Mouse (Mus musculus): ENCODE data around the gene Mosmo. TPM values are rescaled to one million over a fixed set of nuclear protein-coding genes. Genes with fewer than 3 reads are reported as not detected.

Mosmo gene
- polyA plus RNA-seq, 1 experiment from 2014 or later, result 11.9 TPM

- H3K36me3 ChIP-seq, result peaks cover 23% of the 10 kb centered on the region
- H3K27me3 ChIP-seq (ENCODE audit: low read depth, poor library complexity, severe bottlenecking), result no peaks in the 10 kb centered on the region
- H3K27ac ChIP-seq (replicated peaks), result no peak overlapping the region
- H3K9me3 ChIP-seq (replicated peaks), result no peaks in the 10 kb centered on the region
- no peak for DNase-seq (ENCODE audit: low spot score)
- H3K4me1 ChIP-seq, result peaks cover under 1% of the 10 kb centered on the region
- whole genome bisulfite sequencing, result 88% methylated on average over 2 of the region's 2 CpGs
- H3K4me3 ChIP-seq, result no peak overlapping the region
These were observed 39.8 kb downstream of the Mosmo start for GRCm38 (mm10) chr7:120717261-120717660.

GRCm38 (mm10) chr7:120721051-120721450, 43.6 kb downstream of the Mosmo start:
- 91% methylated on average over 5 of the region's 5 CpGs for WGBS
- DNase-seq (ENCODE audit: low spot score), result no peak
- Histone ChIP-seq H3K4me3 (no peak overlapping the region), H3K27ac (replicated peaks) (no peak overlapping the region), H3K4me1 (peaks cover 14% of the 10 kb centered on the region), H3K36me3 (peaks cover 16% of the 10 kb centered on the region), H3K9me3 (replicated peaks) (no peaks in the 10 kb centered on the region), H3K27me3 (ENCODE audit: low read depth, poor library complexity, severe bottlenecking) (no peaks in the 10 kb centered on the region)

GRCm38 (mm10) chr7:120721456-120721855, 44.0 kb downstream of the Mosmo start:
- peaks cover 20% of the 10 kb centered on the region for H3K36me3 ChIP-seq
- 93% methylated on average over 8 of the region's 8 CpGs for WGBS

GRCm38 (mm10) chr7:120722063-120722462, 44.6 kb downstream of the Mosmo start:
- Histone ChIP-seq H3K9me3 (replicated peaks) (no peaks in the 10 kb centered on the region), H3K36me3 (peaks cover 20% of the 10 kb centered on the region), H3K4me3 (no peak overlapping the region), H3K27ac (replicated peaks) (no peak overlapping the region), H3K27me3 (ENCODE audit: low read depth, poor library complexity, severe bottlenecking) (no peaks in the 10 kb centered on the region), H3K4me1 (peaks cover 14% of the 10 kb centered on the region)
- no peak for DNase-seq (ENCODE audit: low spot score)
- 96% methylated on average over 4 of the region's 4 CpGs for WGBS

More at GRCm38 (mm10) chr7:120721456-120721855, 44.0 kb downstream of the Mosmo start:
- peaks cover 14% of the 10 kb centered on the region for H3K4me1 ChIP-seq
- H3K27me3 ChIP-seq (ENCODE audit: low read depth, poor library complexity, severe bottlenecking), result no peaks in the 10 kb centered on the region
- H3K27ac ChIP-seq (replicated peaks), result no peak overlapping the region
- DNase-seq (ENCODE audit: low spot score), result no peak
- H3K4me3 ChIP-seq, result no peak overlapping the region
- H3K9me3 ChIP-seq (replicated peaks), result no peaks in the 10 kb centered on the region

GRCm38 (mm10) chr7:120722839-120723278, 45.4 kb downstream of the Mosmo start:
- WGBS, result 62% methylated on average over 8 of the region's 8 CpGs
- Histone ChIP-seq H3K4me3 (no peak overlapping the region), H3K27me3 (ENCODE audit: low read depth, poor library complexity, severe bottlenecking) (no peaks in the 10 kb centered on the region), H3K36me3 (peaks cover 22% of the 10 kb centered on the region), H3K4me1 (peaks cover 14% of the 10 kb centered on the region), H3K9me3 (replicated peaks) (no peaks in the 10 kb centered on the region), H3K27ac (replicated peaks) (no peak overlapping the region)
- DNase-seq (ENCODE audit: low spot score), result no peak

GRCm38 (mm10) chr7:120727581-120727980, 50.2 kb downstream of the Mosmo start:
- H3K4me1 ChIP-seq, result peaks cover 10% of the 10 kb centered on the region
- peaks cover 41% of the 10 kb centered on the region for H3K36me3 ChIP-seq
- H3K9me3 ChIP-seq (replicated peaks), result no peaks in the 10 kb centered on the region
- H3K4me3 ChIP-seq, result no peak overlapping the region
- DNase-seq (ENCODE audit: low spot score), result no peak
- 84% methylated on average over 3 of the region's 3 CpGs for WGBS
- no peaks in the 10 kb centered on the region for H3K27me3 ChIP-seq (ENCODE audit: low read depth, poor library complexity, severe bottlenecking)
- H3K27ac ChIP-seq (replicated peaks), result no peak overlapping the region

GRCm38 (mm10) chr7:120729635-120730034, 52.2 kb downstream of the Mosmo start:
- H3K27ac ChIP-seq (replicated peaks), result no peak overlapping the region
- H3K4me3 ChIP-seq, result no peak overlapping the region
- H3K4me1 ChIP-seq, result no peaks in the 10 kb centered on the region
- DNase-seq (ENCODE audit: low spot score), result no peak
- peaks cover 45% of the 10 kb centered on the region for H3K36me3 ChIP-seq
- no peaks in the 10 kb centered on the region for H3K9me3 ChIP-seq (replicated peaks)
- WGBS, result 86% methylated on average over 5 of the region's 5 CpGs
- H3K27me3 ChIP-seq (ENCODE audit: low read depth, poor library complexity, severe bottlenecking), result no peaks in the 10 kb centered on the region

GRCm38 (mm10) chr7:120732906-120733305, 55.5 kb downstream of the Mosmo start:
- H3K27me3 ChIP-seq (ENCODE audit: low read depth, poor library complexity, severe bottlenecking), result no peaks in the 10 kb centered on the region
- no peak overlapping the region for H3K27ac ChIP-seq (replicated peaks)
- H3K9me3 ChIP-seq (replicated peaks), result no peaks in the 10 kb centered on the region
- 86% methylated on average over 7 of the region's 7 CpGs for WGBS
- no peak overlapping the region for H3K4me3 ChIP-seq
- H3K36me3 ChIP-seq, result peaks cover 36% of the 10 kb centered on the region
- no peak for DNase-seq (ENCODE audit: low spot score)
- H3K4me1 ChIP-seq, result no peaks in the 10 kb centered on the region

- H3K27ac ChIP-seq (replicated peaks), result peak within 1 kb of the TSS; percentile 52; the same call in 1 of the 2 replicates
- no peak within 1 kb of the TSS for H3K4me3 ChIP-seq
- H3K27me3 ChIP-seq (ENCODE audit: low read depth, poor library complexity, severe bottlenecking), result no peaks in the 10 kb centered on the region
- H3K9me3 ChIP-seq (replicated peaks), result no peaks in the 10 kb centered on the region
- peaks cover 6% of the 10 kb centered on the region for H3K36me3 ChIP-seq
- no peak for DNase-seq (ENCODE audit: low spot score)
- 78% methylated on average over 6 of the region's 6 CpGs for WGBS
- H3K4me1 ChIP-seq, result peaks cover 15% of the 10 kb centered on the region
These were observed 61.6 kb downstream of the Mosmo start, which contains the start of gene Vwa3a for GRCm38 (mm10) chr7:120739018-120739417. TSS of gene Vwa3a (plus strand) at chr7:120739318.

GRCm38 (mm10) chr7:120739558-120740101, 62.2 kb downstream of the Mosmo start:
- peak overlapping the region; percentile 52; the same call in 1 of the 2 replicates for H3K27ac ChIP-seq (replicated peaks)
- WGBS, result 7% methylated on average over 5 of the region's 5 CpGs
- DNase-seq (ENCODE audit: low spot score), result no peak

GRCm38 (mm10) chr7:120743366-120744351, 66.2 kb downstream of the Mosmo start:
- H3K4me3 ChIP-seq, result no peak overlapping the region
- H3K9me3 ChIP-seq (replicated peaks), result no peaks in the 10 kb centered on the region
- no peaks in the 10 kb centered on the region for H3K36me3 ChIP-seq
- DNase-seq (ENCODE audit: low spot score), result no peak
- WGBS, result 83% methylated on average over 14 of the region's 14 CpGs
- H3K4me1 ChIP-seq, result peaks cover 15% of the 10 kb centered on the region
- no peaks in the 10 kb centered on the region for H3K27me3 ChIP-seq (ENCODE audit: low read depth, poor library complexity, severe bottlenecking)
- no peak overlapping the region for H3K27ac ChIP-seq (replicated peaks)

More at GRCm38 (mm10) chr7:120739558-120740101, 62.2 kb downstream of the Mosmo start:
- H3K9me3 ChIP-seq (replicated peaks), result no peaks in the 10 kb centered on the region
- no peak overlapping the region for H3K4me3 ChIP-seq
- peaks cover 2% of the 10 kb centered on the region for H3K36me3 ChIP-seq
- H3K4me1 ChIP-seq, result peaks cover 15% of the 10 kb centered on the region
- H3K27me3 ChIP-seq (ENCODE audit: low read depth, poor library complexity, severe bottlenecking), result no peaks in the 10 kb centered on the region

GRCm38 (mm10) chr7:120744606-120745005, 67.2 kb downstream of the Mosmo start:
- WGBS, result 86% methylated on average over 6 of the region's 6 CpGs
- Histone ChIP-seq H3K27ac (replicated peaks) (no peak overlapping the region), H3K4me3 (no peak overlapping the region), H3K27me3 (ENCODE audit: low read depth, poor library complexity, severe bottlenecking) (no peaks in the 10 kb centered on the region), H3K36me3 (no peaks in the 10 kb centered on the region), H3K4me1 (peaks cover 8% of the 10 kb centered on the region), H3K9me3 (replicated peaks) (no peaks in the 10 kb centered on the region)
- DNase-seq (ENCODE audit: low spot score), result no peak

- no peak for DNase-seq (ENCODE audit: low spot score)
- no peaks in the 10 kb centered on the region for H3K27me3 ChIP-seq (ENCODE audit: low read depth, poor library complexity, severe bottlenecking)
- no peak overlapping the region for H3K27ac ChIP-seq (replicated peaks)
- no peaks in the 10 kb centered on the region for H3K36me3 ChIP-seq
- 83% methylated on average over 3 of the region's 3 CpGs for WGBS
- H3K4me3 ChIP-seq, result no peak overlapping the region
- H3K4me1 ChIP-seq, result no peaks in the 10 kb centered on the region
- no peaks in the 10 kb centered on the region for H3K9me3 ChIP-seq (replicated peaks)
These were observed 68.6 kb downstream of the Mosmo start for GRCm38 (mm10) chr7:120746029-120746428.
